14 mouse cellular contexts compared by ENCODE assay signal in genomic region chr2:144127082-144128037, GRCm38 (mm10).
DNase-seq lines count a peak whose midpoint lies in the region; ATAC-seq and TF ChIP-seq lines count a peak whose summit lies in the region.
"Had no signal": no experiment of that assay in that cellular context is flagged by ENCODE, and none has a peak within 500 bp of the region (broad histone marks: within the 10 kb centered on the region; RNA-seq: fewer than 3 reads in every experiment).

No protein-coding gene starts in this region.

- DNase-seq in cerebellum, postnatal 10 days = peak; percentile 35 to 65
- DNase-seq in layer of hippocampus, adult 2 months (ENCODE audit: low spot score in 2 of 2) = peak; percentile 17 to 27
- no peak for DNase-seq in layer of hippocampus, adult 9-10 months (ENCODE audit: low spot score)
- DNase-seq in layer of hippocampus, postnatal 36 days = peak; percentile 5 to 21
- DNase-seq in gastrocnemius, adult 2 months = no peak
- no peak for DNase-seq in cerebellum, adult 9-11 months
- DNase-seq: lung, postnatal 36 days; retina, postnatal 1 day had no signal

- H3K4me1 ChIP-seq in forebrain, embryonic 16.5 days (replicated peaks; ENCODE audit: control insufficient read depth, insufficient read depth, low read length) = peaks cover 6% of the 10 kb centered on the region

- no peak for ATAC-seq in cerebellum, adult (ENCODE audit: insufficient number of reproducible peaks, low FRiP score, low TSS enrichment)
- ATAC-seq in forebrain, embryonic 16.5 days = peak; percentile 88

- H3K9me3 ChIP-seq in forebrain, embryonic 16.5 days (ENCODE audit: control insufficient read depth, low read length) = no peaks in the 10 kb centered on the region; the same call in 1 of the 2 replicates
- H3K9me3 ChIP-seq: limb, embryonic 10.5 days had no signal

- intact Hi-C loops in gastrocnemius, adult 2 months (cut with DNase I) = no loop called here

- no peak overlapping the region for H3K9ac ChIP-seq in forebrain, embryonic 16.5 days (replicated peaks; ENCODE audit: low read depth, low read length)
- H3K9ac ChIP-seq: heart, embryonic 12.5 days had no signal

- H3K4me3 ChIP-seq in layer of hippocampus, adult 2 months = no peak overlapping the region
- H3K4me3 ChIP-seq in forebrain, embryonic 16.5 days (replicated peaks; ENCODE audit: low read length) = no peak overlapping the region
- no peak overlapping the region for H3K4me3 ChIP-seq in gastrocnemius, adult 2 months
- H3K4me3 ChIP-seq: heart, embryonic 12.5 days; limb, embryonic 10.5 days; myocyte had no signal

- no peaks in the 10 kb centered on the region for H3K36me3 ChIP-seq in forebrain, embryonic 16.5 days (ENCODE audit: control insufficient read depth, insufficient read depth)
- H3K36me3 ChIP-seq: heart, embryonic 12.5 days; limb, embryonic 10.5 days had no signal

- peaks cover 27% of the 10 kb centered on the region for H3K27me3 ChIP-seq in forebrain, embryonic 16.5 days (replicated peaks; ENCODE audit: control insufficient read depth, insufficient read depth, low read length)
- H3K27me3 ChIP-seq: heart, embryonic 12.5 days; Patski had no signal

- no peak for TF ChIP-seq CTCF in layer of hippocampus, adult 2 months (conservative IDR thresholded peaks at IDR 0.05)
- TF ChIP-seq CTCF in gastrocnemius, adult 2 months (IDR thresholded peaks at IDR 0.05) = no peak

- no peak overlapping the region for H3K4me2 ChIP-seq in forebrain, embryonic 16.5 days (ENCODE audit: low read length)
- H3K4me2 ChIP-seq: heart, embryonic 12.5 days had no signal

- WGBS in forebrain, embryonic 16.5 days = 33% methylated on average over 13 of the region's 13 CpGs

- peak overlapping the region; percentile 59 for H3K27ac ChIP-seq in layer of hippocampus, adult 2 months
- H3K27ac ChIP-seq in forebrain, embryonic 16.5 days (ENCODE audit: low read length) = no peak overlapping the region
- no peak overlapping the region for H3K27ac ChIP-seq in gastrocnemius, adult 2 months
- H3K27ac ChIP-seq: limb, embryonic 10.5 days had no signal

Comparison
In these comparisons a context has a peak if more than half of its experiments do, and no peak if none do; other contexts are left out.
1. DNase-seq: peak in cerebellum, postnatal 10 days (2 of 2), layer of hippocampus, adult 2 months (2 of 2) and layer of hippocampus, postnatal 36 days (2 of 2); none in layer of hippocampus, adult 9-10 months (single experiment), gastrocnemius, adult 2 months (single experiment) and cerebellum, adult 9-11 months (single experiment).